ENCODE assay signal across 9 mouse cellular contexts in genomic region chr3:145026750-145027149, GRCm38 (mm10). TPM values are rescaled to one million over a fixed set of nuclear protein-coding genes. Genes with fewer than 3 reads are reported as not detected.
DNase-seq lines count a peak whose midpoint lies in the region; ATAC-seq and TF ChIP-seq lines count a peak whose summit lies in the region.
"Had no signal": no experiment of that assay in that cellular context is flagged by ENCODE, and none has a peak within 500 bp of the region (broad histone marks: within the 10 kb centered on the region; RNA-seq: fewer than 3 reads in every experiment).

No protein-coding gene starts in this region.

- no peaks in the 10 kb centered on the region for H3K36me3 ChIP-seq in intestine, embryonic 14.5 days (ENCODE audit: control insufficient read depth, insufficient read depth, low read length)
- no peaks in the 10 kb centered on the region for H3K36me3 ChIP-seq in intestine, embryonic 15.5 days
- no peaks in the 10 kb centered on the region for H3K36me3 ChIP-seq in ES-E14 (ENCODE audit: control insufficient read depth, insufficient read depth, low read length, poor library complexity, severe bottlenecking)
- H3K36me3 ChIP-seq in neural tube, embryonic 11.5 days (ENCODE audit: control insufficient read depth, insufficient read depth, low read length) = no peaks in the 10 kb centered on the region

- peak; percentile 61 for DNase-seq in intestine, embryonic 14.5 days (ENCODE audit: low spot score)
- peak; percentile 62 for DNase-seq in ES-E14 (ENCODE audit: low read depth, low spot score)
- peak; percentile 4 for DNase-seq in brain, embryonic 18.5 days (ENCODE audit: low read depth, low spot score)
- peak; percentile 21 to 80 for DNase-seq in frontal cortex, adult 2 months (ENCODE audit: extremely low spot score in 1 of 2, low spot score in 1 of 2)
- peak; percentile 58 to 78 for DNase-seq in left cerebral cortex, adult 18-20 months (ENCODE audit: low spot score in 2 of 2)
- DNase-seq in neural tube, embryonic 11.5 days (ENCODE audit: low spot score) = peak; percentile 42

- no peaks in the 10 kb centered on the region for H3K9me3 ChIP-seq in intestine, embryonic 14.5 days (ENCODE audit: control insufficient read depth, low read length)
- no peaks in the 10 kb centered on the region for H3K9me3 ChIP-seq in intestine, embryonic 15.5 days
- no peaks in the 10 kb centered on the region for H3K9me3 ChIP-seq in ES-E14 (ENCODE audit: control insufficient read depth, insufficient read depth, low read depth, low read length)
- H3K9me3 ChIP-seq in neural tube, embryonic 11.5 days (ENCODE audit: control insufficient read depth, low read length) = no peaks in the 10 kb centered on the region

- WGBS in intestine, embryonic 14.5 days = 30% methylated on average over 3 of the region's 3 CpGs
- 28% methylated on average over 3 of the region's 3 CpGs for WGBS in intestine, embryonic 15.5 days
- WGBS in neural tube, embryonic 11.5 days = 33% methylated on average over 3 of the region's 3 CpGs

- in situ Hi-C loops in ES-E14 (cut with MboI; ENCODE audit: low sequenced_read_pairs in 2 of 2, unreplicated experiment in 2 of 2) = loop anchor here in 1 of 2 experiments (10.0 kb wide), 1 partner anchor 202 kb away; no protein-coding TSS in a partner anchor

- no peak for ATAC-seq in intestine, embryonic 14.5 days (replicated peaks; ENCODE audit: low FRiP score, low TSS enrichment, low read depth)
- ATAC-seq in intestine, embryonic 15.5 days = no peak
- ATAC-seq in neural tube, embryonic 11.5 days (ENCODE audit: insufficient read depth, low FRiP score, low TSS enrichment) = peak; percentile 46; the same call in 1 of the 2 replicates
- ATAC-seq in monocyte, adult 5-6 weeks (replicated peaks; ENCODE audit: insufficient number of reproducible peaks, low FRiP score, low TSS enrichment, poor library complexity, severe bottlenecking) = no peak

- no peak overlapping the region for H3K9ac ChIP-seq in intestine, embryonic 14.5 days (ENCODE audit: low read length)
- H3K9ac ChIP-seq in intestine, embryonic 15.5 days = no peak overlapping the region
- no peak overlapping the region for H3K9ac ChIP-seq in ES-E14 (ENCODE audit: insufficient read depth, low read depth, low read length, poor library complexity, severe bottlenecking)
- H3K9ac ChIP-seq in neural tube, embryonic 11.5 days (ENCODE audit: low read length) = no peak overlapping the region

- H3K27me3 ChIP-seq in intestine, embryonic 14.5 days (replicated peaks; ENCODE audit: control insufficient read depth, insufficient read depth, low read length) = no peaks in the 10 kb centered on the region
- H3K27me3 ChIP-seq in intestine, embryonic 15.5 days (replicated peaks) = no peaks in the 10 kb centered on the region
- no peaks in the 10 kb centered on the region for H3K27me3 ChIP-seq in neural tube, embryonic 11.5 days (ENCODE audit: control insufficient read depth, insufficient read depth, low read length)

- no peak overlapping the region for H3K4me3 ChIP-seq in intestine, embryonic 14.5 days (ENCODE audit: low read depth, low read length)
- H3K4me3 ChIP-seq in intestine, embryonic 15.5 days (replicated peaks) = no peak overlapping the region
- H3K4me3 ChIP-seq in ES-E14 (ENCODE audit: insufficient read depth in 1 of 2, low read depth in 1 of 2, low read length in 2 of 2, poor library complexity in 1 of 2, severe bottlenecking in 1 of 2) = no peak overlapping the region
- no peak overlapping the region for H3K4me3 ChIP-seq in neural tube, embryonic 11.5 days (ENCODE audit: low read depth, low read length)

- no peak overlapping the region for H3K27ac ChIP-seq in intestine, embryonic 14.5 days (ENCODE audit: low read depth)
- H3K27ac ChIP-seq in intestine, embryonic 15.5 days = no peak overlapping the region
- no peak overlapping the region for H3K27ac ChIP-seq in ES-E14 (ENCODE audit: insufficient read depth, low read depth, low read length, poor library complexity, severe bottlenecking)
- H3K27ac ChIP-seq in neural tube, embryonic 11.5 days (ENCODE audit: low read depth, low read length) = no peak overlapping the region

- no peak overlapping the region for H3K4me2 ChIP-seq in intestine, embryonic 14.5 days (ENCODE audit: low read length)
- H3K4me2 ChIP-seq in intestine, embryonic 15.5 days (replicated peaks) = no peak overlapping the region
- H3K4me2 ChIP-seq in neural tube, embryonic 11.5 days (ENCODE audit: low read depth) = no peak overlapping the region

- no peaks in the 10 kb centered on the region for H3K4me1 ChIP-seq in intestine, embryonic 14.5 days (replicated peaks; ENCODE audit: control insufficient read depth, insufficient read depth, low read length)
- H3K4me1 ChIP-seq in intestine, embryonic 15.5 days (replicated peaks) = no peaks in the 10 kb centered on the region
- H3K4me1 ChIP-seq in ES-E14 (ENCODE audit: control insufficient read depth in 2 of 2, insufficient read depth in 2 of 2, low read length in 2 of 2, poor library complexity in 1 of 2) = no peaks in the 10 kb centered on the region
- H3K4me1 ChIP-seq in neural tube, embryonic 11.5 days (ENCODE audit: control insufficient read depth, insufficient read depth, low read length) = no peaks in the 10 kb centered on the region

TF ChIP-seq in ES-E14, 5 proteins besides CTCF, POLR2A, EP300 and RAD21:
- TF ChIP-seq ZC3H11A (IDR thresholded peaks at IDR 0.05; ENCODE audit: borderline replicate concordance, low read depth, low read length) (peak; percentile 89), CHD2 (IDR thresholded peaks at IDR 0.05; ENCODE audit: low read depth, low read length) (no peak), MAFK (IDR thresholded peaks at IDR 0.05; ENCODE audit: insufficient read depth, low read depth, low read length) (peak; percentile 94)

RNA-seq across cellular contexts. Expression of gene Clca1, which starts 5.8 kb away (rescaled TPM):
- 1.9 and 3.5 TPM in 2 replicates for polyA plus RNA-seq in intestine, embryonic 14.5 days (2014; fragmentation: Nextera tagmentation; extraction: Ambion mirVana)
- 32.6 and 55.4 TPM in 2 replicates for polyA plus RNA-seq in intestine, embryonic 15.5 days (2015; fragmentation: Nextera tagmentation; extraction: Ambion mirVana)
- 0.09 and 0.16 TPM in 2 replicates for total RNA-seq in ES-E14 (2012; rRNA removed)
- 0.08 TPM in 1 of 2 replicates, not detected in the other for polyA plus RNA-seq in frontal cortex, adult 2 months (2012; rRNA removed)
- not detected for total RNA-seq in left cerebral cortex, adult 18-20 months (2021)
- polyA plus RNA-seq in neural tube, embryonic 11.5 days (2014; fragmentation: Nextera tagmentation; extraction: Ambion mirVana) = not detected in 2 replicates
- not detected in 3 replicates for total RNA-seq in monocyte, adult 5-6 weeks (2017)

RNA-seq across cellular contexts. Expression of gene Clca4a, which starts 51.9 kb away (rescaled TPM):
- polyA plus RNA-seq in intestine, embryonic 14.5 days (2014; fragmentation: Nextera tagmentation; extraction: Ambion mirVana) = not detected in 2 replicates
- polyA plus RNA-seq in intestine, embryonic 15.5 days (2015; fragmentation: Nextera tagmentation; extraction: Ambion mirVana) = 0.06 TPM in 1 of 2 replicates, not detected in the other
- 0.16 and 0.22 TPM in 2 replicates for total RNA-seq in ES-E14 (2012; rRNA removed)
- not detected in 2 replicates for polyA plus RNA-seq in frontal cortex, adult 2 months (2012; rRNA removed)
- not detected for total RNA-seq in left cerebral cortex, adult 18-20 months (2021)
- not detected in 2 replicates for polyA plus RNA-seq in neural tube, embryonic 11.5 days (2014; fragmentation: Nextera tagmentation; extraction: Ambion mirVana)
- not detected in 3 replicates for total RNA-seq in monocyte, adult 5-6 weeks (2017)
- polyA plus RNA-seq: heart, embryonic 14.5 days had no signal

Comparison
In these comparisons a context has a peak if more than half of its experiments do, and no peak if none do; other contexts are left out.
1. DNase-seq: peak in every context shown above with its lines; median percentile 68 in left cerebral cortex, adult 18-20 months; 62 in ES-E14; 61 in intestine, embryonic 14.5 days; 50 in frontal cortex, adult 2 months; 42 in neural tube, embryonic 11.5 days; 4 in brain, embryonic 18.5 days.